Mouse (Mus musculus) cerebellum, adult 2 months (tissue): Measurements from ENCODE around the gene Msh4.

Experiments
- CTCF ChIP-seq: fragments of 200-500 bp; IDR thresholded peaks from 2 replicates; pipeline ENCODE4 v1.5.1; 2011; ENCODE audit warnings: low read depth, mild to moderate bottlenecking, control low read depth, low read length, moderate library complexity, borderline replicate concordance; ENCODE audit not compliant: insufficient read depth
- POLR2A ChIP-seq: fragments of 200-500 bp; IDR thresholded peaks from 2 replicates; pipeline ENCODE4 v1.6.1; 2011; ENCODE audit warnings: low read length, control low read depth, borderline replicate concordance; ENCODE audit not compliant: insufficient read depth

GRCm38 (mm10) chr3:153904586-153904985 lies 1.4 kb downstream of the Msh4 start:
- TF ChIP-seq POLR2A (no peak), CTCF (peak; percentile 71)
